Comparison of ENCODE assay signal across 19 mouse cellular contexts in the genomic region with DNA sequence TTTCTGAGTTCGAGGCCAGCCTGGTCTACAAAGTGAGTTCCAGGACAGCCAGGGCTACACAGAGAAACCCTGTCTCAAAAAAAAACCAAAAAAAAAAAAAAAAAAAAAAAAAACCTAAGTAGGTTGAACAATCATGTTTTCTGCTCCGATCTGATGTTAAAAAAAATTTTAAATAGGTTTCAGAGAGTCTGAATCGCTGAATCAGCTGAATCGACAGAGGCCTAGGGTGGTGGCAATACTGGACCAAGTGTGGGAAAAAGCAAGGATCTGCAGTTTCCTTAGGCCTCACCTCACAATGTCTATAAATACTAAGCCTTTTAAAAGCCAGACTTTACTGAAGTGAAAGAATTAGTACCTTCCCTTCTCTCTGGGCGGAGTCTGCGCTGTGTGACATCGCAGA. TPM values are rescaled to one million over a fixed set of nuclear protein-coding genes. Genes with fewer than 3 reads are reported as not detected.
DNase-seq lines count a peak whose midpoint lies in the region; ATAC-seq and TF ChIP-seq lines count a peak whose summit lies in the region.
"Had no signal": no experiment of that assay in that cellular context is flagged by ENCODE, and none has a peak within 500 bp of the region (broad histone marks: within the 10 kb centered on the region; RNA-seq: fewer than 3 reads in every experiment).

No protein-coding gene starts in this region.

- no peak for TF ChIP-seq CTCF in stomach, postnatal 0 days (IDR thresholded peaks at IDR 0.05; ENCODE audit: low read depth)

- 0 out of 2 replicates have a peak overlapping the region, but pooled peaks have one; percentile 69 for H3K4me2 ChIP-seq in hindbrain, embryonic 14.5 days (replicated peaks)
- no peak overlapping the region for H3K4me2 ChIP-seq in hindbrain, embryonic 12.5 days (replicated peaks)
- 0 out of 2 replicates have a peak overlapping the region, but pooled peaks have one; percentile 19 for H3K4me2 ChIP-seq in lung, embryonic 16.5 days (ENCODE audit: low read depth, low read length)
- H3K4me2 ChIP-seq in intestine, embryonic 16.5 days (ENCODE audit: low read depth, low read length), result peak overlapping the region; percentile 87
- no peak overlapping the region for H3K4me2 ChIP-seq in stomach, postnatal 0 days (replicated peaks; ENCODE audit: low read depth)

- H3K4me1 ChIP-seq in hindbrain, embryonic 14.5 days (replicated peaks; ENCODE audit: control insufficient read depth, insufficient read depth, low read length), result peaks cover 15% of the 10 kb centered on the region
- H3K4me1 ChIP-seq in hindbrain, embryonic 12.5 days, result peaks cover 16% of the 10 kb centered on the region
- peaks cover 12% of the 10 kb centered on the region for H3K4me1 ChIP-seq in lung, embryonic 16.5 days (replicated peaks; ENCODE audit: control insufficient read depth, insufficient read depth, low read length)
- peaks cover 28% of the 10 kb centered on the region for H3K4me1 ChIP-seq in intestine, embryonic 16.5 days (ENCODE audit: control insufficient read depth, insufficient read depth, low read length)
- H3K4me1 ChIP-seq in stomach, postnatal 0 days (replicated peaks; ENCODE audit: control insufficient read depth, insufficient read depth), result no peaks in the 10 kb centered on the region

- 97% methylated on average over 6 of the region's 7 CpGs for WGBS in hindbrain, embryonic 14.5 days
- 95% methylated on average over 7 of the region's 7 CpGs for WGBS in hindbrain, embryonic 12.5 days
- WGBS in lung, embryonic 16.5 days, result 86% methylated on average over 7 of the region's 7 CpGs
- 79% methylated on average over 6 of the region's 7 CpGs for WGBS in intestine, embryonic 16.5 days
- 89% methylated on average over 6 of the region's 7 CpGs for WGBS in stomach, postnatal 0 days

- H3K9me3 ChIP-seq in hindbrain, embryonic 14.5 days (ENCODE audit: control insufficient read depth, low read length), result no peaks in the 10 kb centered on the region
- no peaks in the 10 kb centered on the region for H3K9me3 ChIP-seq in hindbrain, embryonic 12.5 days (replicated peaks)
- 0 out of 2 replicates have a peak, but pooled peaks cover 4% of the 10 kb centered on the region for H3K9me3 ChIP-seq in lung, embryonic 16.5 days (ENCODE audit: control insufficient read depth, low read length)
- H3K9me3 ChIP-seq in intestine, embryonic 16.5 days (ENCODE audit: control insufficient read depth, low read length), result peaks cover 4% of the 10 kb centered on the region; the same call in 1 of the 2 replicates
- H3K9me3 ChIP-seq in stomach, postnatal 0 days (ENCODE audit: control insufficient read depth, low read length), result no peaks in the 10 kb centered on the region
- H3K9me3 ChIP-seq: heart, embryonic 15.5 days; limb, embryonic 15.5 days had no signal

- no peak for DNase-seq in hindbrain, embryonic 14.5 days (ENCODE audit: low spot score)
- DNase-seq in lung, postnatal 36 days, result no peak
- no peak for DNase-seq in stomach, postnatal 0 days (ENCODE audit: low spot score)
- DNase-seq in left cerebral cortex, postnatal 36 days (ENCODE audit: low spot score in 2 of 2), result no peak
- DNase-seq: adrenal gland, postnatal 14 days; cerebellum, adult 11-12 months; cerebellum, postnatal 36 days; gastrocnemius, adult 2 months; heart, adult 11 months; kidney, postnatal 10 days; midbrain, embryonic 14.5 days; thymus, postnatal 25 days had no signal

- no peaks in the 10 kb centered on the region for H3K27me3 ChIP-seq in hindbrain, embryonic 14.5 days (ENCODE audit: control insufficient read depth, insufficient read depth, low read length)
- H3K27me3 ChIP-seq in hindbrain, embryonic 12.5 days, result no peaks in the 10 kb centered on the region
- no peaks in the 10 kb centered on the region for H3K27me3 ChIP-seq in lung, embryonic 16.5 days (ENCODE audit: control insufficient read depth, insufficient read depth, low read depth, low read length)
- no peaks in the 10 kb centered on the region for H3K27me3 ChIP-seq in intestine, embryonic 16.5 days (replicated peaks; ENCODE audit: control insufficient read depth, insufficient read depth, low read length)
- no peaks in the 10 kb centered on the region for H3K27me3 ChIP-seq in stomach, postnatal 0 days (ENCODE audit: control insufficient read depth, insufficient read depth, low read length)
- H3K27me3 ChIP-seq: embryonic facial prominence, embryonic 12.5 days; heart, embryonic 15.5 days; limb, embryonic 15.5 days had no signal

- ATAC-seq in hindbrain, embryonic 14.5 days (ENCODE audit: low FRiP score), result no peak
- ATAC-seq in hindbrain, embryonic 12.5 days (ENCODE audit: low FRiP score), result no peak
- ATAC-seq in lung, embryonic 16.5 days (ENCODE audit: low read depth), result no peak
- ATAC-seq in intestine, embryonic 16.5 days, result no peak
- ATAC-seq in stomach, postnatal 0 days (ENCODE audit: low FRiP score, low TSS enrichment), result no peak

- intact Hi-C loops in left cerebral cortex, postnatal 36 days (cut with DNase I), result no loop called here

- no peak overlapping the region for H3K4me3 ChIP-seq in hindbrain, embryonic 14.5 days (replicated peaks; ENCODE audit: low read length)
- H3K4me3 ChIP-seq in hindbrain, embryonic 12.5 days, result no peak overlapping the region
- H3K4me3 ChIP-seq in lung, embryonic 16.5 days (ENCODE audit: low read length), result no peak overlapping the region
- H3K4me3 ChIP-seq in intestine, embryonic 16.5 days (ENCODE audit: low read length), result peak overlapping the region; percentile 85
- no peak overlapping the region for H3K4me3 ChIP-seq in stomach, postnatal 0 days (ENCODE audit: low read depth, low read length)
- H3K4me3 ChIP-seq: gastrocnemius, adult 2 months; heart, embryonic 15.5 days had no signal

- no peak overlapping the region for H3K9ac ChIP-seq in hindbrain, embryonic 14.5 days
- no peak overlapping the region for H3K9ac ChIP-seq in hindbrain, embryonic 12.5 days
- H3K9ac ChIP-seq in lung, embryonic 16.5 days (ENCODE audit: low read length), result no peak overlapping the region
- 0 out of 2 replicates have a peak overlapping the region, but pooled peaks have one; percentile 95 for H3K9ac ChIP-seq in intestine, embryonic 16.5 days (ENCODE audit: low read depth, low read length)
- no peak overlapping the region for H3K9ac ChIP-seq in stomach, postnatal 0 days (ENCODE audit: low read length)
- H3K9ac ChIP-seq: embryonic facial prominence, embryonic 12.5 days; heart, embryonic 15.5 days; limb, embryonic 15.5 days had no signal

- no peaks in the 10 kb centered on the region for H3K36me3 ChIP-seq in hindbrain, embryonic 14.5 days (replicated peaks; ENCODE audit: control insufficient read depth, insufficient read depth)
- no peaks in the 10 kb centered on the region for H3K36me3 ChIP-seq in hindbrain, embryonic 12.5 days
- H3K36me3 ChIP-seq in lung, embryonic 16.5 days (ENCODE audit: control insufficient read depth, insufficient read depth, low read length), result no peaks in the 10 kb centered on the region
- no peaks in the 10 kb centered on the region for H3K36me3 ChIP-seq in intestine, embryonic 16.5 days (ENCODE audit: control insufficient read depth, insufficient read depth, low read length)
- no peaks in the 10 kb centered on the region for H3K36me3 ChIP-seq in stomach, postnatal 0 days (ENCODE audit: control insufficient read depth, insufficient read depth, low read length)
- H3K36me3 ChIP-seq: embryonic facial prominence, embryonic 12.5 days; heart, embryonic 15.5 days; limb, embryonic 15.5 days had no signal

- TF ChIP-seq EP300 in stomach, postnatal 0 days (optimal IDR thresholded peaks at IDR 0.05), result no peak

- H3K27ac ChIP-seq in hindbrain, embryonic 14.5 days, result no peak overlapping the region
- H3K27ac ChIP-seq in hindbrain, embryonic 12.5 days, result no peak overlapping the region
- H3K27ac ChIP-seq in lung, embryonic 16.5 days (ENCODE audit: low read length), result no peak overlapping the region
- H3K27ac ChIP-seq in intestine, embryonic 16.5 days (ENCODE audit: low read length), result peak overlapping the region; percentile 91
- H3K27ac ChIP-seq in stomach, postnatal 0 days (replicated peaks), result peak overlapping the region; percentile 65
- H3K27ac ChIP-seq: embryonic facial prominence, embryonic 12.5 days; gastrocnemius, adult 2 months; heart, embryonic 15.5 days; left cerebral cortex, adult 2 months had no signal

RNA-seq across cellular contexts. Expression of a gene that starts 2.5 kb away (rescaled TPM):
- polyA plus RNA-seq in hindbrain, embryonic 14.5 days (2014; fragmentation: Nextera tagmentation; extraction: Ambion mirVana), result 3.5 and 3.8 TPM in 2 replicates
- 2.3 and 2.4 TPM in 2 replicates for polyA plus RNA-seq in hindbrain, embryonic 12.5 days (2016; fragmentation: Nextera tagmentation; extraction: Ambion mirVana)
- polyA plus RNA-seq in lung, embryonic 16.5 days (2015; fragmentation: Nextera tagmentation; extraction: Ambion mirVana), result 2.5 and 2.6 TPM in 2 replicates
- 4.2 and 5.1 TPM in 2 replicates for polyA plus RNA-seq in intestine, embryonic 16.5 days (2015; fragmentation: Nextera tagmentation; extraction: Ambion mirVana)
- 4.6 and 4.8 TPM in 2 replicates for polyA plus RNA-seq in stomach, postnatal 0 days (2015; fragmentation: Nextera tagmentation; extraction: Ambion mirVana)
- total RNA-seq in left cerebral cortex, postnatal 36 days (2021), result 10 to 100 TPM; 79.5 to 82.1 TPM

RNA-seq across cellular contexts. Expression of a gene that starts 49.7 kb away (rescaled TPM):
- polyA plus RNA-seq in hindbrain, embryonic 14.5 days (2014; fragmentation: Nextera tagmentation; extraction: Ambion mirVana), result 89.9 and 96.5 TPM in 2 replicates
- 131 and 135 TPM in 2 replicates for polyA plus RNA-seq in hindbrain, embryonic 12.5 days (2016; fragmentation: Nextera tagmentation; extraction: Ambion mirVana)
- polyA plus RNA-seq in lung, embryonic 16.5 days (2015; fragmentation: Nextera tagmentation; extraction: Ambion mirVana), result 60.8 and 62.9 TPM in 2 replicates
- 38.7 and 39.7 TPM in 2 replicates for polyA plus RNA-seq in intestine, embryonic 16.5 days (2015; fragmentation: Nextera tagmentation; extraction: Ambion mirVana)
- 31.9 and 33.0 TPM in 2 replicates for polyA plus RNA-seq in stomach, postnatal 0 days (2015; fragmentation: Nextera tagmentation; extraction: Ambion mirVana)
- 100 to 1,000 TPM; 276 to 310 TPM for total RNA-seq in left cerebral cortex, postnatal 36 days (2021)

RNA-seq across cellular contexts. Expression of a gene that starts 53.9 kb away (rescaled TPM):
- 39.5 and 44.7 TPM in 2 replicates for polyA plus RNA-seq in hindbrain, embryonic 14.5 days (2014; fragmentation: Nextera tagmentation; extraction: Ambion mirVana)
- 84.4 and 92.5 TPM in 2 replicates for polyA plus RNA-seq in hindbrain, embryonic 12.5 days (2016; fragmentation: Nextera tagmentation; extraction: Ambion mirVana)
- polyA plus RNA-seq in lung, embryonic 16.5 days (2015; fragmentation: Nextera tagmentation; extraction: Ambion mirVana), result 133 and 142 TPM in 2 replicates
- 98.2 and 105 TPM in 2 replicates for polyA plus RNA-seq in intestine, embryonic 16.5 days (2015; fragmentation: Nextera tagmentation; extraction: Ambion mirVana)
- 48.4 and 52.1 TPM in 2 replicates for polyA plus RNA-seq in stomach, postnatal 0 days (2015; fragmentation: Nextera tagmentation; extraction: Ambion mirVana)
- total RNA-seq in left cerebral cortex, postnatal 36 days (2021), result 10 to 100 TPM; 11.9 to 12.1 TPM

Comparison
In these comparisons a context has a peak if more than half of its experiments do, and no peak if none do; other contexts are left out.
1. H3K4me2 ChIP-seq: peak in hindbrain, embryonic 14.5 days (single experiment), lung, embryonic 16.5 days (single experiment) and intestine, embryonic 16.5 days (single experiment); none in hindbrain, embryonic 12.5 days (single experiment) and stomach, postnatal 0 days (single experiment).
2. H3K27ac ChIP-seq: peak in intestine, embryonic 16.5 days (single experiment) and stomach, postnatal 0 days (single experiment); none in hindbrain, embryonic 14.5 days (single experiment), hindbrain, embryonic 12.5 days (single experiment) and lung, embryonic 16.5 days (single experiment).